Mouse (Mus musculus) hindbrain, postnatal 0 days (tissue): ENCODE data around the gene Skap1. TPM values are rescaled to one million over a fixed set of nuclear protein-coding genes. Genes with fewer than 3 reads are reported as not detected.
A peak's percentile ranks its signal among the peaks of the same experiment; 100 is the strongest.
"Not testable (repeated sequence)": the region's sequence is repeated elsewhere in the genome, so short reads cannot be mapped to it uniquely, and the experiment has no call there.

Experiments
- ATAC-seq: fragments of 200-750 bp; cut with Nextera tagmentation; 2 replicates; pipeline ENCODE4 v1.8.0; 2017; ENCODE audit warnings: mild to moderate bottlenecking, moderate TSS enrichment, moderate library complexity
- DNase-seq: peaks from one replicate; pipeline ENCODE4 v3.0.0-alpha.2; 2015; ENCODE audit warnings: low spot score
- H3K27ac ChIP-seq: fragments of 300-500 bp; sonication (generic); 2 replicates; pipeline ENCODE4 v1.5.1; 2014; ENCODE audit warnings: mild to moderate bottlenecking
- H3K27me3 ChIP-seq: fragments of 300-500 bp; sonication (generic); 2 replicates; pipeline ENCODE4 v1.6.1; 2014; ENCODE audit warnings: low read length, mixed read lengths; ENCODE audit not compliant: insufficient read depth
- H3K36me3 ChIP-seq: fragments of 300-500 bp; sonication (generic); 2 replicates; pipeline ENCODE4 v1.6.1; 2014; ENCODE audit warnings: low read length, mixed read lengths; ENCODE audit not compliant: insufficient read depth
- H3K4me1 ChIP-seq: fragments of 300-500 bp; sonication (generic); 2 replicates; pipeline ENCODE4 v1.6.1; 2014; ENCODE audit warnings: antibody characterized with exemption, low read length, mixed read lengths; ENCODE audit not compliant: insufficient read depth
- H3K4me2 ChIP-seq: fragments of 300-500 bp; sonication (generic); 2 replicates; pipeline ENCODE4 v1.6.1; 2014; ENCODE audit warnings: low read depth, mild to moderate bottlenecking, low read length, moderate library complexity, mixed read lengths
- H3K4me3 ChIP-seq: fragments of 300-500 bp; sonication (generic); 2 replicates; pipeline ENCODE4 v1.5.1; 2014; ENCODE audit warnings: low read length
- H3K9ac ChIP-seq: fragments of 300-500 bp; sonication (generic); replicated peaks from 2 replicates; pipeline ENCODE4 v1.6.1; 2014; ENCODE audit warnings: mild to moderate bottlenecking, low read length, moderate library complexity, mixed read lengths
- H3K9me3 ChIP-seq: fragments of 300-500 bp; sonication (generic); 2 replicates; pipeline ENCODE4 v1.6.1; 2016; ENCODE audit warnings: low read length, mixed read lengths
- CTCF ChIP-seq: IDR thresholded peaks from 2 replicates; pipeline ENCODE4 v1.5.1; 2016; ENCODE audit warnings: antibody characterized with exemption, control low read depth, low read depth
- WGBS: fragments of 180-500 bp; shearing (Covaris S2); extraction: QIAGEN DNeasy Blood & Tissue Kit; methylation state at CpG from one replicate; pipeline ENCODE4 v1.1.7; 2014; 5-methylcytosine and 5-hydroxymethylcytosine counted together
- polyA plus RNA-seq: library from polyadenylated mRNA; unstranded; fragments of >200 nt; fragmentation: Nextera tagmentation; extraction: Ambion mirVana; gene quantifications from 2 replicates; pipeline ENCODE4 v1.2.1, GENCODE M21; 2015
- total RNA-seq: library from RNA; depleted of rRNA; stranded (reverse); fragments of >200 nt; gene quantifications from 2 replicates; pipeline ENCODE4 v1.2.3, GENCODE M21; 2014

Skap1 gene
- total and polyA plus RNA-seq, 2 experiments from 2014 or later = 2.5 to 5.7 TPM

- not testable (repeated sequence) for H3K4me2 ChIP-seq, H3K27ac ChIP-seq, H3K27me3 ChIP-seq, H3K4me1 ChIP-seq, H3K36me3 ChIP-seq, H3K9me3 ChIP-seq, ATAC-seq, H3K4me3 ChIP-seq, H3K9ac ChIP-seq
- peak; percentile 81 for DNase-seq
- TF ChIP-seq CTCF = peak; percentile 82
- WGBS = 15% methylated on average over 7 of the region's 7 CpGs
These were observed 320.5 kb downstream of the Skap1 start for GRCm38 (mm10) chr11:96784847-96785246.

- DNase-seq = no peak
- no peak overlapping the region for H3K4me3 ChIP-seq
- no peak for TF ChIP-seq CTCF
- H3K27me3 ChIP-seq = no peaks in the 10 kb centered on the region
- no peak overlapping the region for H3K4me2 ChIP-seq
- peaks cover 9% of the 10 kb centered on the region for H3K4me1 ChIP-seq
- no peak for ATAC-seq
- H3K9ac ChIP-seq = no peak overlapping the region
- H3K36me3 ChIP-seq = no peaks in the 10 kb centered on the region
- WGBS = 34% methylated on average over 9 of the region's 9 CpGs
- H3K27ac ChIP-seq = no peak overlapping the region
- no peaks in the 10 kb centered on the region for H3K9me3 ChIP-seq
These were observed 322.5 kb downstream of the Skap1 start for GRCm38 (mm10) chr11:96786731-96787450.

GRCm38 (mm10) chr11:96788871-96789795, 324.7 kb downstream of the Skap1 start, which contains the start of gene Cbx1:
Cbx1 (plus strand) TSS chr11:96789127.
- no peaks in the 10 kb centered on the region for H3K9me3 ChIP-seq
- WGBS = 1% methylated on average over 90 of the region's 93 CpGs
- peak; percentile 99 for ATAC-seq
- H3K4me3 ChIP-seq = peak within 1 kb of the TSS; percentile 96
- H3K4me2 ChIP-seq = peak within 1 kb of the TSS; percentile 89
- TF ChIP-seq CTCF = no peak
- DNase-seq = peak; percentile 96
- H3K27ac ChIP-seq = peak within 1 kb of the TSS; percentile 89
- H3K27me3 ChIP-seq = no peaks in the 10 kb centered on the region
- no peaks in the 10 kb centered on the region for H3K36me3 ChIP-seq
- H3K4me1 ChIP-seq = peaks cover 9% of the 10 kb centered on the region
- peak within 1 kb of the TSS; percentile 79 for H3K9ac ChIP-seq

- H3K9ac ChIP-seq = peak overlapping the region; percentile 79
- DNase-seq (no peak), ATAC-seq (no peak)
- H3K4me1 ChIP-seq = peaks cover 9% of the 10 kb centered on the region
- H3K27me3 ChIP-seq = no peaks in the 10 kb centered on the region
- no peaks in the 10 kb centered on the region for H3K36me3 ChIP-seq
- peak; percentile 19 for TF ChIP-seq CTCF
- peak overlapping the region; percentile 89 for H3K4me2 ChIP-seq
- H3K27ac ChIP-seq = no peak overlapping the region
- WGBS = 8% methylated on average over 5 of the region's 5 CpGs
- H3K4me3 ChIP-seq = peak overlapping the region; percentile 96
- no peaks in the 10 kb centered on the region for H3K9me3 ChIP-seq
These were observed 325.6 kb downstream of the Skap1 start for GRCm38 (mm10) chr11:96789990-96790389.

GRCm38 (mm10) chr11:96790681-96791080, 326.3 kb downstream of the Skap1 start:
- Histone ChIP-seq H3K4me1 (peaks cover 9% of the 10 kb centered on the region), H3K4me3 (peak overlapping the region; percentile 96), H3K9ac (no peak overlapping the region; the same call in 1 of the 2 replicates), H3K27me3 (no peaks in the 10 kb centered on the region), H3K9me3 (no peaks in the 10 kb centered on the region), H3K36me3 (no peaks in the 10 kb centered on the region), H3K4me2 (peak overlapping the region; percentile 89), H3K27ac (no peak overlapping the region)
- ATAC-seq (no peak), DNase-seq (no peak)
- TF ChIP-seq CTCF = no peak
- 3% methylated on average over 1 of the region's 1 CpGs for WGBS

GRCm38 (mm10) chr11:96795491-96795890, 331.1 kb downstream of the Skap1 start:
- no peak for TF ChIP-seq CTCF
- no peaks in the 10 kb centered on the region for H3K27me3 ChIP-seq
- DNase-seq (no peak), ATAC-seq (no peak)
- no peak overlapping the region for H3K4me3 ChIP-seq
- H3K4me1 ChIP-seq = peaks cover 2% of the 10 kb centered on the region
- no peaks in the 10 kb centered on the region for H3K36me3 ChIP-seq
- H3K9ac ChIP-seq = no peak overlapping the region
- H3K4me2 ChIP-seq = no peak overlapping the region
- H3K27ac ChIP-seq = no peak overlapping the region
- H3K9me3 ChIP-seq = no peaks in the 10 kb centered on the region
- 96% methylated on average over 13 of the region's 13 CpGs for WGBS
